Mouse (Mus musculus) embryonic facial prominence, embryonic 15.5 days (tissue): Measurements from ENCODE around the gene N4bp1. TPM values are rescaled to one million over a fixed set of nuclear protein-coding genes. Genes with fewer than 3 reads are reported as not detected.

Source experiments
- ATAC-seq: fragments of 200-750 bp; cut with Nextera tagmentation; 2 replicates; pipeline ENCODE4 v1.8.0; 2017; ENCODE audit warnings: low read depth, moderate TSS enrichment; ENCODE audit not compliant: insufficient number of reproducible peaks, low FRiP score, low TSS enrichment
- H3K27ac ChIP-seq: fragments of 300-500 bp; sonication (generic); replicated peaks from 2 replicates; pipeline ENCODE4 v1.5.1; 2015; ENCODE audit warnings: mild to moderate bottlenecking, inconsistent platforms
- H3K27me3 ChIP-seq: fragments of 300-500 bp; sonication (generic); 2 replicates; pipeline ENCODE4 v1.6.1; 2015; ENCODE audit warnings: inconsistent platforms
- H3K36me3 ChIP-seq: fragments of 300-500 bp; sonication (generic); 2 replicates; pipeline ENCODE4 v1.6.1; 2015; ENCODE audit warnings: mild to moderate bottlenecking, inconsistent platforms
- H3K4me1 ChIP-seq: fragments of 300-500 bp; sonication (generic); 2 replicates; pipeline ENCODE4 v1.6.1; 2015; ENCODE audit warnings: inconsistent platforms
- H3K4me2 ChIP-seq: fragments of 300-500 bp; sonication (generic); replicated peaks from 2 replicates; pipeline ENCODE4 v1.6.1; 2015; ENCODE audit warnings: mild to moderate bottlenecking, inconsistent platforms
- H3K4me3 ChIP-seq: fragments of 300-500 bp; sonication (generic); replicated peaks from 2 replicates; pipeline ENCODE4 v1.5.1; 2015; ENCODE audit warnings: mild to moderate bottlenecking, inconsistent platforms
- H3K9ac ChIP-seq: fragments of 300-500 bp; sonication (generic); 2 replicates; pipeline ENCODE4 v1.6.1; 2015; ENCODE audit warnings: inconsistent platforms
- H3K9me3 ChIP-seq: fragments of 300-500 bp; sonication (generic); replicated peaks from 2 replicates; pipeline ENCODE4 v1.6.1; 2016; ENCODE audit warnings: inconsistent platforms
- WGBS: fragments of 180-500 bp; shearing (Covaris S2); methylation state at CpG from one replicate; pipeline ENCODE4 v1.1.7; 2015; 5-methylcytosine and 5-hydroxymethylcytosine counted together
- polyA plus RNA-seq: library from polyadenylated mRNA; unstranded; fragments of >200 nt; fragmentation: Nextera tagmentation; extraction: Ambion mirVana; gene quantifications from 2 replicates; pipeline ENCODE4 v1.2.1, GENCODE M21; 2015

N4bp1 gene
- polyA plus RNA-seq, 1 experiment from 2014 or later: 9.7 TPM

DNA sequence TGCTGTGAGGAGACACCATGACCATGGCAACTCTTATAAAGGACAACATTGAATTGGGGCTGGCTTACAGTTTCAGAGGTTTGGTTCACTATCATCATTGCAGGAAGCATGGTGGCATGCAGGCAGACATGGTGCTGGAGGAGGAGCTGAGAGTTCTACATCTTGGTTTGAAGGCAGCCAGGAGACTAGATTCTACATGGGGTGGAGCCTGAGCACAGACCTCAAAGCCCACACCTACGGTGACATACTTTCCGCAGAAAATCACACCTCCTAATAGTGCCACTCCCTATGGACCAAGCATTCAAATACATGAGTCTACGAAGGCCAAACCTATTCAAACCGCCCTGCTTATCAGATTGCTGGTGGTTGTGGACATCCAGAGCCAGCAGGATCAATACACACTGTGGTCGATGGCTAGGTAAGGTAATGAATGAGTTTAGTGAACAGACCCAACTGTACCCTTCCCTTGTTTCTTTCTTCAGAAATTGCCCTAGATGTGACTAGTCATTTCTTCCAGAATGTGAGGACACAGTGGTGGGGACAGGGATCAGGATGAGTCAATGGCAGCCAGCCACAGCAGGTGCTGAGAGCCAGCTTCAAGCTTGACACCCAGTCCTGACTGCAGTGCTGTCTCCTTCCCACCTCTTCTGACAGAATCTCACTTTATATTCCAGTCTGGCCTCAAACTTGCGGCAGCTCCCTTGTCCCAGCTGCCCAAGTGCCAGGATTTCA is 46.2 kb downstream of the N4bp1 start:
- Histone ChIP-seq H3K27me3 (no peaks in the 10 kb centered on the region), H3K4me1 (no peaks in the 10 kb centered on the region), H3K9ac (no peak overlapping the region), H3K36me3 (peaks cover 44% of the 10 kb centered on the region), H3K4me2 (no peak overlapping the region), H3K27ac (no peak overlapping the region), H3K9me3 (no peaks in the 10 kb centered on the region), H3K4me3 (no peak overlapping the region)
- ATAC-seq: no peak
- 92% methylated on average over 6 of the region's 6 CpGs for WGBS

DNA sequence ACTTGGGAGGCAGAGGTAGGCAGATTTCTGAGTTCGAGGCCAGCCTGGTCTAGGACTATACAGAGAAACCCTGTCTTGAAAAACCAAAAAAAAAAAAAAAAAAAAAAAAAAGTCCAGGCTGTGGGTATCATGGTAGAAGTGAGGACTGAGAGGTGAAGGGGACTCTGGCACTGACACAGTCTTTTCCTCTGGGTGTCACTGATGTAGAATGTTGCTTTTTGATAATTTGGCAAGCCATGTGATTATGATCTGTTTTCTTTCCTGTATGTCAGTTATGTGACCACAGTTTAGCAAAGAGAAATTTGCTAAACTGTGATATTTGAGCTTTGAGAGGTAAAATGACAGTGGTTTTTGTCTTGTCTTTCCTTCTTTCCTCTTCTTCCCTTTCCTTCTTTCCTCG is 47.8 kb downstream of the N4bp1 start:
- WGBS: 84% methylated on average over 2 of the region's 2 CpGs
- Histone ChIP-seq H3K4me3 (no peak overlapping the region), H3K27me3 (no peaks in the 10 kb centered on the region), H3K9ac (no peak overlapping the region), H3K36me3 (peaks cover 34% of the 10 kb centered on the region), H3K4me1 (no peaks in the 10 kb centered on the region), H3K9me3 (no peaks in the 10 kb centered on the region), H3K27ac (no peak overlapping the region), H3K4me2 (no peak overlapping the region)
- no peak for ATAC-seq

- ATAC-seq: no peak
- H3K27me3 ChIP-seq: no peaks in the 10 kb centered on the region
- no peak overlapping the region for H3K27ac ChIP-seq
- no peaks in the 10 kb centered on the region for H3K9me3 ChIP-seq
- H3K9ac ChIP-seq: no peak overlapping the region
- no peak overlapping the region for H3K4me3 ChIP-seq
- H3K36me3 ChIP-seq: peaks cover 21% of the 10 kb centered on the region
- no peak overlapping the region for H3K4me2 ChIP-seq
- H3K4me1 ChIP-seq: no peaks in the 10 kb centered on the region
Measured at GRCm38 (mm10) chr8:86835881-86836280, 49.2 kb downstream of the N4bp1 start.

DNA sequence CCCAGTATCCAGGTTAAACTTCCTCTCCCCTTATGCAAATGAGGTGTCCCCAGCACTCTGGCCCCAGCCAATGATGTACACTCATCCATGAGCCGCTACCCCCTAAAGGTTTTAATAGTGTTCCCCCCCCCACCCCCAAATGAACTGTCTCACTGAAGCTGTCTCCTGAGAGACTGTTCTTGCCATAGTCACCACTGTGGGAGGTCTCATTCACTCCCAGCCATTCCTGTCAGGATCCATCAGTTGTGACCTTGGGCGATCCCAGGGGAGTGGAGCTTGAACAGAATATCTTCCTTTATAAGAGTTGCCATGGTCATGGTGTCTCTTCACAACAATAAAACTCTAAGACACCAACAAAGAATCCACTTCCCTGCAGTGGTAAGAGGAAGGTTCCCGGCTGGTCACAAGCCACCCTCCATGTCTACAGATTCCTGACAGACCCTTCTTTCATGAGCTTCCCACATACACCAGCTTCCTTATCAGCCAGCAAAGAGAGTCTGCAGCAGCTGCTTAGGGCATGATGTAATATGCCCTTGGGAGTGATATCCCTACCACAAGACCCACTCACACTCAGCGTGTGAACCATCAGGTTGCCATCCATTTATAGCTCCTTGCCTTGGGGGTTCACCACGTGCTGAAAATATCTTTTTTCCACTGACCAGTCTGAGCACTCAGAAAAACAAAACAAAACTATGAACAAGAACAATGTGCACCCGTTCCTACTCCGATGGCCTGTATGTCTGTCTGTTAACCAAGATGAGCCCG is 50.4 kb downstream of the N4bp1 start:
- Histone ChIP-seq H3K27ac (no peak overlapping the region), H3K27me3 (no peaks in the 10 kb centered on the region), H3K9ac (no peak overlapping the region), H3K36me3 (0 out of 2 replicates have a peak, but pooled peaks cover 11% of the 10 kb centered on the region), H3K4me3 (no peak overlapping the region), H3K9me3 (no peaks in the 10 kb centered on the region), H3K4me1 (no peaks in the 10 kb centered on the region), H3K4me2 (no peak overlapping the region)
- no peak for ATAC-seq
- 82% methylated on average over 8 of the region's 8 CpGs for WGBS

GRCm38 (mm10) chr8:86833937-86834336 is 51.1 kb downstream of the N4bp1 start:
- no peak overlapping the region for H3K27ac ChIP-seq
- H3K9me3 ChIP-seq: no peaks in the 10 kb centered on the region
- ATAC-seq: no peak
- 0 out of 2 replicates have a peak, but pooled peaks cover 6% of the 10 kb centered on the region for H3K36me3 ChIP-seq
- no peak overlapping the region for H3K4me2 ChIP-seq
- H3K27me3 ChIP-seq: no peaks in the 10 kb centered on the region
- WGBS: 89% methylated on average over 1 of the region's 1 CpGs
- H3K9ac ChIP-seq: no peak overlapping the region
- H3K4me3 ChIP-seq: no peak overlapping the region
- no peaks in the 10 kb centered on the region for H3K4me1 ChIP-seq

DNA sequence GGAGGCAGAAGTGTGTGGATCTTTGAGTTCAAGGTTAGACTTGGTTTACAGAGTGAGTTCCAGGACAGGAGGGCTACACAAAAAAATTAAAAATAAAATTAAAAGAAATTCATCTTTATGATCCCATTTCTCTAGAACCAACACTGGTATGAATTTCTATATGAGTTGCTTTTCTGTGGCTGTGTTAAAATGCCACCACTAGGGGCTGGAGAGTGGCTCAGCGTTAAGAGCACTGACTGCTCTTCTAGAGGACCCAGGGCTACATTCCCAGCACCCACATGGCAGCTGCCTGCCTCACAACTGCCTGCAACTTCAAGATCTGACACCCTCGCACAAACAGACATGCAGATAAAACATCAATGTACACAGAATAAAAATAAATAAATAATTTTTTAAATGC is 56.1 kb downstream of the N4bp1 start:
- no peak for ATAC-seq
- H3K4me2 ChIP-seq: no peak overlapping the region
- H3K27me3 ChIP-seq: no peaks in the 10 kb centered on the region
- WGBS: 62% methylated on average over 2 of the region's 2 CpGs
- H3K27ac ChIP-seq: no peak overlapping the region
- no peaks in the 10 kb centered on the region; the same call in 1 of the 2 replicates for H3K9me3 ChIP-seq
- H3K4me3 ChIP-seq: no peak overlapping the region
- no peaks in the 10 kb centered on the region for H3K36me3 ChIP-seq
- H3K4me1 ChIP-seq: peaks cover 7% of the 10 kb centered on the region; the same call in 1 of the 2 replicates
- H3K9ac ChIP-seq: no peak overlapping the region

GRCm38 (mm10) chr8:86827199-86827598 is 57.9 kb downstream of the N4bp1 start:
- ATAC-seq: no peak
- H3K27ac ChIP-seq: no peak overlapping the region
- no peak overlapping the region for H3K4me3 ChIP-seq
- H3K9ac ChIP-seq: no peak overlapping the region
- H3K4me2 ChIP-seq: no peak overlapping the region
- H3K27me3 ChIP-seq: no peaks in the 10 kb centered on the region
- 79% methylated on average over 5 of the region's 5 CpGs for WGBS
- H3K9me3 ChIP-seq: no peaks in the 10 kb centered on the region; the same call in 1 of the 2 replicates
- no peaks in the 10 kb centered on the region for H3K36me3 ChIP-seq
- H3K4me1 ChIP-seq: peaks cover 7% of the 10 kb centered on the region; the same call in 1 of the 2 replicates

- Histone ChIP-seq H3K4me3 (no peak overlapping the region), H3K9ac (no peak overlapping the region), H3K9me3 (no peaks in the 10 kb centered on the region; the same call in 1 of the 2 replicates), H3K4me2 (no peak overlapping the region), H3K4me1 (peaks cover 7% of the 10 kb centered on the region; the same call in 1 of the 2 replicates), H3K27ac (no peak overlapping the region), H3K36me3 (no peaks in the 10 kb centered on the region), H3K27me3 (no peaks in the 10 kb centered on the region)
- ATAC-seq: no peak
Measured at GRCm38 (mm10) chr8:86826538-86826937, 58.5 kb downstream of the N4bp1 start.

GRCm38 (mm10) chr8:86825674-86826448 is 59.2 kb downstream of the N4bp1 start:
- no peaks in the 10 kb centered on the region for H3K27me3 ChIP-seq
- H3K4me1 ChIP-seq: peaks cover 12% of the 10 kb centered on the region
- H3K4me2 ChIP-seq: no peak overlapping the region
- peak overlapping the region; percentile 39 for H3K27ac ChIP-seq
- H3K9ac ChIP-seq: no peak overlapping the region
- WGBS: 69% methylated on average over 9 of the region's 9 CpGs
- no peaks in the 10 kb centered on the region for H3K36me3 ChIP-seq
- ATAC-seq: no peak
- H3K4me3 ChIP-seq: no peak overlapping the region
- H3K9me3 ChIP-seq: no peaks in the 10 kb centered on the region; the same call in 1 of the 2 replicates

DNA sequence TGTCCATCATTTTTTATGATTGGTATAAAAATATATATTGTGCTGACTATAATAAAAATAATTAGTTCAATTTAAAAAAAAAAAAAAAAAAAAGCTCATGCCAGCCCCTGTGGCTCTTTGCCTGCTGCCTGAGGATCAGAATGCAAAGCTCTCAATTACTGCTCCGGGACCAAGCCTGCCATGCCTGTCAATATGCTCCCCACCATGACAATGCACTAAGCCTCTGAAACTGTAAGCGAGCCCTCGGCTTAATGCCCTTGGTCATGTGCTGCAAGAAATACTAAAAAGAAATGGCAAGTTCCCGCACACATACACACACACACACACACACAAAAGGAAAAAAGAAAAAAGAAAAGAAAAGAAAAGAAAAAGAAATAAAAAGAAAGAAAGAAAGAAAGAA is 60.3 kb downstream of the N4bp1 start:
- WGBS: 28% methylated on average over 4 of the region's 4 CpGs
- Histone ChIP-seq H3K27me3 (no peaks in the 10 kb centered on the region), H3K4me3 (no peak overlapping the region), H3K27ac (no peak overlapping the region), H3K4me2 (no peak overlapping the region), H3K36me3 (no peaks in the 10 kb centered on the region), H3K9me3 (no peaks in the 10 kb centered on the region; the same call in 1 of the 2 replicates), H3K9ac (no peak overlapping the region), H3K4me1 (peaks cover 23% of the 10 kb centered on the region)
- no peak for ATAC-seq

DNA sequence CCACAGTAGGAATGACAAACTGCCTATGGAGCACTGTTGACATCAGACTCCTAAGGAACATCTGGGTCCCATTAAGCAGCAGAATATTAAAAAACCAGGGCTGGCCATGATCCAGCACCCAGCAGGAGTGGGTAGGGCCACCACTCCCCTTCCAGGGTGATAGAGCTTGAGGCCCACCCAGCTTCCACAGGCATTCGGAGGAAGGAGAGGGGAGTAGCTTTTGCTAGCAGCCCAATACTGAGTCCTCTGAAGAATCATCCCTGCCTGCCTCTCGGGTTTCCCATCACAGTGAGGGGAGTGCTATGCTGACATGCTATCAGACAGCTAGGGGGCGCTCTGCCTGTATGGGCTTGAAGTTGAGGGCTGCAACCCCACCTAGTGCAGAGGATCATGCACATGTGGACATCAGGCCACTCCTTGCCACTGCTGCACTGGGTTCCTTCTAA is 64.3 kb downstream of the N4bp1 start:
- peaks cover 17% of the 10 kb centered on the region for H3K4me1 ChIP-seq
- 0% methylated on average over 3 of the region's 3 CpGs for WGBS
- peak; percentile 71 for ATAC-seq
- H3K9me3 ChIP-seq: no peaks in the 10 kb centered on the region
- no peaks in the 10 kb centered on the region for H3K27me3 ChIP-seq
- peak overlapping the region; percentile 63 for H3K27ac ChIP-seq
- no peak overlapping the region for H3K4me2 ChIP-seq
- H3K4me3 ChIP-seq: no peak overlapping the region
- no peak overlapping the region for H3K9ac ChIP-seq
- no peaks in the 10 kb centered on the region for H3K36me3 ChIP-seq
